Mouse (Mus musculus): ENCODE results near the gene Crygb. TPM values are rescaled to one million over a fixed set of nuclear protein-coding genes. Genes with fewer than 3 reads are reported as not detected.
A peak's percentile ranks its signal among the peaks of the same experiment; 100 is the strongest.

Gene Crygb
- polyA plus RNA-seq (2012; rRNA removed): not detected in 2 replicates

GRCm38 (mm10) chr1:65082188-65082587 is at the start of gene Crygb:
Gene Crygb, minus strand, starts transcription at chr1:65082288.
- peak; percentile 35 for DNase-seq (ENCODE audit: low read depth)
- no peak for TF ChIP-seq CTCF (IDR thresholded peaks at IDR 0.05; ENCODE audit: borderline replicate concordance, extremely low read depth, insufficient read depth, insufficient read length)
- no peak for TF ChIP-seq POLR2A (IDR thresholded peaks at IDR 0.05; ENCODE audit: borderline replicate concordance, extremely low read depth, insufficient read depth, insufficient read length, poor library complexity, severe bottlenecking)

- no peak for DNase-seq (ENCODE audit: low read depth)
- TF ChIP-seq CTCF (IDR thresholded peaks at IDR 0.05; ENCODE audit: borderline replicate concordance, extremely low read depth, insufficient read depth, insufficient read length) (no peak), POLR2A (IDR thresholded peaks at IDR 0.05; ENCODE audit: borderline replicate concordance, extremely low read depth, insufficient read depth, insufficient read length, poor library complexity, severe bottlenecking) (no peak)
Observed at GRCm38 (mm10) chr1:65131671-65132070, 49.6 kb upstream of the Crygb start.

GRCm38 (mm10) chr1:65130226-65130625 is 48.1 kb upstream of the Crygb start:
- DNase-seq (ENCODE audit: low read depth): no peak
- no peak for TF ChIP-seq CTCF (IDR thresholded peaks at IDR 0.05; ENCODE audit: borderline replicate concordance, extremely low read depth, insufficient read depth, insufficient read length)
- no peak for TF ChIP-seq POLR2A (IDR thresholded peaks at IDR 0.05; ENCODE audit: borderline replicate concordance, extremely low read depth, insufficient read depth, insufficient read length, poor library complexity, severe bottlenecking)

- no peak for TF ChIP-seq CTCF (IDR thresholded peaks at IDR 0.05; ENCODE audit: borderline replicate concordance, extremely low read depth, insufficient read depth, insufficient read length)
- no peak for TF ChIP-seq POLR2A (IDR thresholded peaks at IDR 0.05; ENCODE audit: borderline replicate concordance, extremely low read depth, insufficient read depth, insufficient read length, poor library complexity, severe bottlenecking)
- DNase-seq (ENCODE audit: low read depth): peak; percentile 12
Observed at GRCm38 (mm10) chr1:65129634-65130180, 47.6 kb upstream of the Crygb start.

- TF ChIP-seq CTCF (IDR thresholded peaks at IDR 0.05; ENCODE audit: borderline replicate concordance, extremely low read depth, insufficient read depth, insufficient read length) (no peak), POLR2A (IDR thresholded peaks at IDR 0.05; ENCODE audit: borderline replicate concordance, extremely low read depth, insufficient read depth, insufficient read length, poor library complexity, severe bottlenecking) (no peak)
- peak; percentile 42 for DNase-seq (ENCODE audit: low read depth)
Observed at GRCm38 (mm10) chr1:65122574-65123372, 40.7 kb upstream of the Crygb start, which contains the start of gene D630023F18Rik. Gene D630023F18Rik, minus strand, starts transcription at chr1:65123214.

GRCm38 (mm10) chr1:65119438-65119837 is 37.4 kb upstream of the Crygb start, which contains the start of gene Gm28845:
Gene Gm28845, minus strand, starts transcription at chr1:65119558.
- DNase-seq (ENCODE audit: low read depth): no peak
- no peak for TF ChIP-seq POLR2A (IDR thresholded peaks at IDR 0.05; ENCODE audit: borderline replicate concordance, extremely low read depth, insufficient read depth, insufficient read length, poor library complexity, severe bottlenecking)
- no peak for TF ChIP-seq CTCF (IDR thresholded peaks at IDR 0.05; ENCODE audit: borderline replicate concordance, extremely low read depth, insufficient read depth, insufficient read length)

GRCm38 (mm10) chr1:65118150-65118913 is 36.2 kb upstream of the Crygb start:
- no peak for TF ChIP-seq CTCF (IDR thresholded peaks at IDR 0.05; ENCODE audit: borderline replicate concordance, extremely low read depth, insufficient read depth, insufficient read length)
- no peak for TF ChIP-seq POLR2A (IDR thresholded peaks at IDR 0.05; ENCODE audit: borderline replicate concordance, extremely low read depth, insufficient read depth, insufficient read length, poor library complexity, severe bottlenecking)
- DNase-seq (ENCODE audit: low read depth): no peak

GRCm38 (mm10) chr1:65113536-65114172 is 31.6 kb upstream of the Crygb start:
- no peak for DNase-seq (ENCODE audit: low read depth)
- TF ChIP-seq POLR2A (IDR thresholded peaks at IDR 0.05; ENCODE audit: borderline replicate concordance, extremely low read depth, insufficient read depth, insufficient read length, poor library complexity, severe bottlenecking): no peak
- TF ChIP-seq CTCF (IDR thresholded peaks at IDR 0.05; ENCODE audit: borderline replicate concordance, extremely low read depth, insufficient read depth, insufficient read length): no peak

- no peak for DNase-seq (ENCODE audit: low read depth)
- TF ChIP-seq POLR2A (IDR thresholded peaks at IDR 0.05; ENCODE audit: borderline replicate concordance, extremely low read depth, insufficient read depth, insufficient read length, poor library complexity, severe bottlenecking) (no peak), CTCF (IDR thresholded peaks at IDR 0.05; ENCODE audit: borderline replicate concordance, extremely low read depth, insufficient read depth, insufficient read length) (no peak)
Observed at GRCm38 (mm10) chr1:65112807-65113196, 30.7 kb upstream of the Crygb start.

- peak; percentile 93 for DNase-seq (ENCODE audit: low read depth)
- TF ChIP-seq POLR2A (IDR thresholded peaks at IDR 0.05; ENCODE audit: borderline replicate concordance, extremely low read depth, insufficient read depth, insufficient read length, poor library complexity, severe bottlenecking): no peak
- peak; percentile 93 for TF ChIP-seq CTCF (IDR thresholded peaks at IDR 0.05; ENCODE audit: borderline replicate concordance, extremely low read depth, insufficient read depth, insufficient read length)
Observed at GRCm38 (mm10) chr1:65112031-65112806, 30.1 kb upstream of the Crygb start.

Data from brain, embryonic 14.5 days (tissue).